Mouse (Mus musculus) left cerebral cortex, postnatal 14 days (tissue): ENCODE measurements around the gene Zfp879. TPM values are rescaled to one million over a fixed set of nuclear protein-coding genes. Genes with fewer than 3 reads are reported as not detected.

Experiments used
- DNase-seq, 2 experiments: peaks; one replicate each; pipeline ENCODE4 v3.0.0; 2021 to 2022; ENCODE audit warnings: low spot score in 2 of 2, mixed read lengths in 1 of 2
- intact Hi-C: fragments of 180-260 bp; cut with DNase I; formaldehyde crosslinking; loops from one replicate; pipeline ENCODE4 v1.15.1; 2025
- long read RNA-seq, 2 experiments: library from polyadenylated mRNA; stranded (forward); transcript quantifications; one replicate each; pipeline ENCODE4 v2.0.0; 2021
- total RNA-seq, 2 experiments: library from RNA; stranded (reverse); gene quantifications; 2 replicates each; pipeline ENCODE4 v1.2.3; 2021

Zfp879 gene
- total RNA-seq, result 1 to 10 TPM; 3.2 to 3.5 TPM
- long read RNA-seq, experiment 1, partial matches to known transcripts, result 0 of 3 reads
- long read RNA-seq, experiment 1, other reads (novel, unspliced or antisense), result 1 of 3 reads
- long read RNA-seq, experiment 2, partial matches to known transcripts, result 0 of 3 reads
- long read RNA-seq, experiment 2, other reads (novel, unspliced or antisense), result 0 of 3 reads

- DNase-seq, result peak; percentile 96 to 98
- intact Hi-C loops, result no loop called here
Observed at GRCm38 (mm10) chr11:50841023-50841735, at the start of gene Zfp879. Zfp879 (minus strand) TSS chr11:50841552.

DNA sequence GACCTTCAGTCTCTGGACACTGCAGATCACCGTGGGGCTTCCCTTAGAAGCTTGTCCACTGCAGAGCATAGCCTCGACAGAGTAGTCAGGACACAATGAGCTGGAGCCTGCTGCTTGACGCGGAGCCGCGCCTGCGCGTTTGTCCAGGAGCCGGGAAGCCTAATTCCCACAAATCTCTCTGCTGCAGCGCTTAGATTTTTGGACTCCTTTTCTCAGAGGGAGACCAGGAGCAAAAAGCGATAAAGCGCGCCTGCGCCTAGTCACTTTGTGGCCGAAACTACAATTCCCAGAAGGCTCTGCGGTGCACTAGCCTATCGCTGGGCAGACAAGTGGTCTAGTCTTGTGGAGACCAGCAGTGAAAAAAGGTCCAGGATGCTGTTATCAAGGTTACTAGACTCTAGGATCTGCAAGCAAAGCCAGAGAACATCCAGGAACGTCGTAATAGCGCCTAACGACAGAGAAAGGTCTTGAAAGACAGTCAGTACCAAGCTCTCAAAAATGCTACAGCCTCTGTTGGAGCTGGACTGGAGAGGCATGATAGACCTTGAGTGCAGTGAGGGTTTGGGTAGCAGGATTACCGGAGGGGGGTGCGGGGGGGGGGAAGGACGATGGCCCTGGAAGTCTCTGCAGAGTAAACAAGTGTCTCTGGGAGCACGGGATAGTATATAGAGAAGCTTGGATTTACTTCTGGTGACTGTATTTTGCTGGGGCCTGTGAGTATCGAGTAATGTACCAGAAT lies 46.2 kb upstream of the Zfp879 start, which contains the start of gene Zfp454:
Gene Zfp454 (minus strand): TSS at position 262 of the 739 bp plus-strand sequence.
- intact Hi-C loops, result loop anchor here (1.0 to 2.0 kb wide), 2 partner anchors 25 to 44 kb away; partner anchors contain the start of gene Zfp354b
- peak; percentile 95 for DNase-seq

DNA sequence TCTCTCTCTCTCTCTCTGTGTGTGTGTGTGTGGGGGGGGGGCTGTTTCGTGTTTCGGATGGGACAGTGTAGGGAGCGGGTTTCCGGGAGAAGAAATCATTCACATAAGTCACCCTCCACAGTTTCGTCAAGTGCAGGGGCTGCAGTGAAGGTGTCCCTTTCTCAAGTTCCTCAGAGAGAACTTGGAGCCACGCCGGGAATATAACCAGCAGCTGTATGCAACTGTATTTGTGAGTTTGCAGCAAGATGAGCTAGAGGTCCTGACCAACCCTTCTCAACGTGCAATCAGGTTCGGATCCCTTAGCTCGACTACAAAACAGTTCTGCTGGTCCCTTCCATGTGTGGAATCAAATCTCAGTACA lies 45.6 kb upstream of the Zfp879 start:
- intact Hi-C loops, result loop anchor here (2.0 kb wide), 1 partner anchor 26 kb away; no protein-coding TSS in a partner anchor
- DNase-seq, result peak in 1 of 2 experiments; percentile 11

GRCm38 (mm10) chr11:50886231-50886932 lies 45.0 kb upstream of the Zfp879 start:
- DNase-seq, result no peak
- intact Hi-C loops, result loop anchor here (2.0 kb wide), 1 partner anchor 26 kb away; no protein-coding TSS in a partner anchor

- no peak for DNase-seq
- intact Hi-C loops, result no loop called here
Observed at GRCm38 (mm10) chr11:50883756-50884155, 42.4 kb upstream of the Zfp879 start.

DNA sequence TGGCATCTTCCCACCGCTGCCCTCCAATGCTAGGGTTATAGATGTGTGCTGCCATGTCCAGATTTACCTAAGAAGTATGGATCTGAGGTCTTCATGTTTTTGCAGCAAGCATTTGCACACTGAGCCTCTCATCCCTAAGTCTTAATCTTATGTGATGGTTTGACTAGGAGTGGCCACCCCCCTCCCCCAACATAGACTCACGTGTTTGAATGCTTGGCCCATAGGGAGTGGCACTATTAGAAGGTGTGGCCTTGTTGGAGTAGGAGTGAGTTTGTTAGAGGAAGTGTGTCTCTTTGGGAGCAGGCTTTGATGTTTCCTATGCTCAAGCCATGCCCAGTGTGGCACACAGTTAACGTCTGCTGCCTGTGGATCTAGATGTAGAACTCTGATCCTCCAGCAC lies 37.3 kb upstream of the Zfp879 start:
- intact Hi-C loops, result no loop called here
- DNase-seq, result no peak

GRCm38 (mm10) chr11:50850989-50851601 lies 9.7 kb upstream of the Zfp879 start:
- intact Hi-C loops, result no loop called here
- no peak for DNase-seq

DNA sequence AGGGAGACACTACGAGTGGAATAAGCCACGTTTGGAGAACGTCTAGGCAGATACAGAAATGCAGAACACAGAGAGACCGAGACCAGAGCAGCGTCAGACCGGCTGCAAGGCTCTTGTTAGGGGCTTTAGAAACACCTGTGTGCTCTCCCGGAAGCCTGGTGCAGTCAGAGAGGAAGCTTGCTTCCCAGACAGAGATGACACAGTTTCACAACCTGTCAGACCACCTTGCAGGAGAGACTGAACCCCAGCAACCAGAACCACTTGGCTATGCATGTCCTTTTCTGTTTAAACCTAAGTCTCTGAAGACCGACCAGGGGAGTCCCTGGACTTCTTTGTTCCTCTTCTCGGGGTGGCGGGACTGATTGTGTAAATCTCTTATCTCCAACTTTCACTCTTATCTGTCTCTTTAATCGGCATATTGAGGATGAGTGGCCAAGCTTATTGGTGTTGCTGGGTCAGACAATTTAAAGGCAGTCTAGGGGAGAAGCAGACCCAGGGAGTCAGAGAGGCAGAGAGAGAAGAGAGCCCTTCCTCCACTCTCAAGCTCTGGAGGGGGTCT lies 8.9 kb upstream of the Zfp879 start, which contains the start of gene Grm6:
Gene Grm6 (plus strand): TSS at position 509 of the 559 bp plus-strand sequence.
- intact Hi-C loops, result no loop called here
- DNase-seq, result no peak

- no peak for DNase-seq
- intact Hi-C loops, result no loop called here
Observed at GRCm38 (mm10) chr11:50849310-50849709, 8.0 kb upstream of the Zfp879 start.

DNA sequence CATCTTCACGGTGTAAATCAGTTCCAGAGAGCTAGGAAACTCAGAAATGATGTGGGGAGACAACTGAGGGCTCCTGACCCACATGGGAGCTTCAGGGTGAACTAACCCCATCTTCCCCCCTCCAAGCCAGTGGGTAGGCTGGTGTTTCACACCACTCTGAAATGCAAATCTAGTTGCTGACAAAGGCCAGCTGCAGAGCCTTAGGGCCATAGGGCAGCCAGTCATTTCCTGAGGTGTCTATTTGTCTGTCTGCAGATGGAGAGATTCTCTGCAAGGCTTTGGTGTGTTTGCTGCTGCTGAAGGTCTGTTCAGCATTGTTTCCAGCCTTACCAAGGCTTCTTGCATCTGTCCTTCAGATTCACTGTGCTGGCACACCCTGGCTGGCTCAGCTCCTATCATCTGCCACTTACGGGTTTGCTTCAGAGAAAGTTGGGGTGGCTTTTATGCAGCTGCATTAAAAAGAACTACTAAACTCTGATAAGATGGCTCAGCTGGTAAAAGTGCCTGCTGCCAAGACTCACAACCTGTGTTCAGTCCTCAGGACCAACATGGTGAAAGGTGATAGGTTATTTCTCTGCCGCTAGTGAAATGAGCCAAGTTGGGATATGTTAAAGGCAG lies 7.3 kb upstream of the Zfp879 start:
- DNase-seq, result no peak
- intact Hi-C loops, result no loop called here

DNA sequence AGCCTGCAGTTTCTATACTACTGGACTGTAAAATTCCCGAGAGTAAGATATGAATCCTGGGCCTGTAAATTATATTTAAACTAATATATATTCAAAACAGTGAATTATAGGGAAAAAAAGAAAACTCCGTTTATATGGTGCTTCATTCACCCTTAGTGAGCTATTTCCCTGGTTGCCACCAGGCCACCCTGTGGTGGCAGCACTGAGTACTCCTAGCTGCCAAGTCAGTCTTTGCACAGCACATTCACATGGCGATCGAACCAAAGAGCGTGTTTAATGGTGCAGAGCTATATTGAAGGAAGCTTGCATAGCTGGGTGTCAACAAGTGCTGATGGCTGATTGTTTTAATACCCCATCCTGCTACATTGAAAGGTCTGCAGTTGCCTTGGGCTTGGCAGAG lies 5.7 kb upstream of the Zfp879 start:
- peak; percentile 27 to 36 for DNase-seq
- intact Hi-C loops, result no loop called here

GRCm38 (mm10) chr11:50845951-50846350 lies 4.6 kb upstream of the Zfp879 start:
- no peak for DNase-seq
- intact Hi-C loops, result no loop called here

DNA sequence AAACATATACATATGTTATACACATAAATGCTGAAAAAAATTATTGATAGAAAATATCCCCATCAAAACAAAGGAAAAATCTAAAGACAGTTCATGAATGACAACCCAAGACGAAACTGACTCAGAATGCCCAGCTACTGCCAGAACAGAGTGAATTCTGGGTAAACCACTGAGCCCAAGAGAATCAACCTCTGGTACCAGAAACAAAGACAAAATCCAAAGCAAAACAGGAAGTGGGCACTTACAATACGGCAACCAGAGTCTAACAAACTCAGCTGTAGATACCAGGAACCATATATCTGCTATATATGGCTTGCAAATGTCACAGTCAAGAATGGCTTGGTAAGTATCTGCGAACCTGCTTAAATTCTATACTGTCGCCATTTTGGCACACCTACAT lies 5.6 kb downstream of the Zfp879 start:
- DNase-seq, result no peak
- intact Hi-C loops, result loop anchor here (10.0 kb wide), 1 partner anchor 219 kb away; the partner anchor contains the start of gene Zfp354a

- intact Hi-C loops, result no loop called here
Observed at GRCm38 (mm10) chr11:50827010-50827953, 14.1 kb downstream of the Zfp879 start, which contains the start of gene Zfp354c. Zfp354c (minus strand) TSS chr11:50827724.

GRCm38 (mm10) chr11:50826214-50826613 lies 15.1 kb downstream of the Zfp879 start:
- DNase-seq, result no peak

More at GRCm38 (mm10) chr11:50827010-50827953, 14.1 kb downstream of the Zfp879 start, which contains the start of gene Zfp354c:
- DNase-seq, result peak; percentile 82 to 88

GRCm38 (mm10) chr11:50814233-50814632 lies 27.1 kb downstream of the Zfp879 start:
- no peak for DNase-seq
- intact Hi-C loops, result no loop called here

More at GRCm38 (mm10) chr11:50826214-50826613, 15.1 kb downstream of the Zfp879 start:
- intact Hi-C loops, result no loop called here

DNA sequence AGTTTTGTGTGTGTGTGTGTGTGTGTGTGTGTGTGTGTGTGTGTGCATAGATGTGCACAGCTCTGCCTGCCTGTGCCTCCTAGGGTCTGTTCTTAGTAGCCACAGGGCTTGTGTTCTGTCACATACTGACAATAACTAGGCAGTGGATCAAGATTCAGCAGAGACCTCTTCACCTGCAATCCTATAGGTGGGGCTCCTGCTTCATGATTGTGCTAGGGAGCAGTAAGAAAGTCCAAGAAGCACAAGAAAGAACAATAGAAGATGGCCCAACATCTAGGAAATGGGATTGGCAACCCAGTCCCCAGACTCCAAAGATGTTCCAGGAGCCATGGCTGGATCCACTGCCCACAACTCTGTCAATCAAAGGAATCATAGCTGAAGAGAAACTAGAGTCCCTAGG lies 42.5 kb downstream of the Zfp879 start:
- intact Hi-C loops, result no loop called here
- DNase-seq, result no peak
